Mouse (Mus musculus): ENCODE measurements around the gene Gucy2e. TPM values are rescaled to one million over a fixed set of nuclear protein-coding genes. Genes with fewer than 3 reads are reported as not detected.
A peak's percentile ranks its signal among the peaks of the same experiment; 100 is the strongest.

Gene Gucy2e
- polyA plus RNA-seq, 1 experiment from 2014 or later: not detected

DNA sequence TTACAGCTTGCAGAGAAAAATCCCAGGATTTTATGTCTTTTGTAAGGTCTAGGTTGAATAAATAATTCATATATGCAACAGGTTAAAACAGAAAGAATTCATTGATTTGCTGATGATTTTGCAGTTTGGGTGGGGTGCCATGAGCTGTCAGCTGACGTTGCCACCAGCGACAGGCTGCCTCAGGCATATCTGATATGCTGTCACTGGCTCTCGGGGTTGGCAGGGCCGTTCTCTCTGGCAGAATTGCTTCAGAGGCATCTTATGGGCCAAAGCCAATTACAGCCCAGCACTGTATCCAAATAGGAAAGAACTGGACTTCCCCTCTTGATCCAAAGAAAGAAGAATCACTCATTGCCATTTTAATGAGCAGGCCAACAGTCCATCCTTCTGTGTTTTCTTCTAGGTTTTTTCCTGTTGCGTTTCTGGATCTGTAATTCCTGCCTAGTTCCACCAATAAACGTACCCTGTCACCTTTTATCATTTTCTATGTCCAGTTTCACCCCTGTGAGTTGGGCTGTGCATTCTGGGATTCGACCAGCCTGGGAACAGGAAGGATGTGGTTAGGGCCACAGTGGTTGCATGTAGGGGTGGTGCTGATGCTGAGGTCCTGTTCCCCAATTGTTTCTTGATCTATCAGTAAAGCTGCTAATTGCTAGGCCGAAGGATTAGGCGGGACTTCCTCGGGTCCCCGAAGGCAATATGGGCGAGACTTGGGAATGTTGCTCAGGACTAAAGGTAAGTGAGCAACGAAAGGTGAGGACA, 34.2 kb downstream of the Gucy2e start:
- POLR2A ChIA-PET: no interaction called here
- in situ Hi-C loops (cut with MboI; ENCODE audit: low pct_unique_long_range_greater_than_20kb): no loop called here
- H3K27me3 ChIP-seq: peaks cover 48% of the 10 kb centered on the region
- TF ChIP-seq CTCF (IDR thresholded peaks at IDR 0.05): no peak
- DNase-seq (ENCODE audit: low read depth, low spot score): no peak
- no peak for ATAC-seq
- CTCF ChIA-PET: interaction anchor here (1.6 kb wide), 1 partner anchor 43 kb away, joined by 4 read pairs; no protein-coding TSS in a partner anchor

DNA sequence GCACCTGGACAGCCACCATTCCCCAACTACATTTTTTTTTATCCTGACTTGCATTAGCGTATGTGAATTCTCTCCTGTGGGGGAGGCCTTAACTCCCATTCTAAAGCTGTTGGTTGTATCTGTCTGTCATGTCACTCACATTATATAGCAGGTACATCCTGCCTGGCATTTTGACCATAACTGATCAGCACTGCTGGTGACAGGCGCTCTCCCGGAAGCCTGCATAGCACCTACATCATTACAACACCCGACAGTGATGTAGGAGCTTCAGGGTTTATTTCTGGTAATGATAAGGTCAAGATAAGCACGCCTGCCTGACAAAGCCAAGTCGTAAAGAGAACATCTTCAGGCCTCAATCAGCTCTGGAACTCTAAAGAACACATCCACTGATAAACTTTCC, 36.6 kb downstream of the Gucy2e start:
- ATAC-seq (no peak), DNase-seq (ENCODE audit: low read depth, low spot score) (no peak)
- ChIA-PET CTCF (no interaction called here), POLR2A (no interaction called here)
- peaks cover 59% of the 10 kb centered on the region for H3K27me3 ChIP-seq
- in situ Hi-C loops (cut with MboI; ENCODE audit: low pct_unique_long_range_greater_than_20kb): no loop called here
- TF ChIP-seq CTCF (IDR thresholded peaks at IDR 0.05): no peak

DNA sequence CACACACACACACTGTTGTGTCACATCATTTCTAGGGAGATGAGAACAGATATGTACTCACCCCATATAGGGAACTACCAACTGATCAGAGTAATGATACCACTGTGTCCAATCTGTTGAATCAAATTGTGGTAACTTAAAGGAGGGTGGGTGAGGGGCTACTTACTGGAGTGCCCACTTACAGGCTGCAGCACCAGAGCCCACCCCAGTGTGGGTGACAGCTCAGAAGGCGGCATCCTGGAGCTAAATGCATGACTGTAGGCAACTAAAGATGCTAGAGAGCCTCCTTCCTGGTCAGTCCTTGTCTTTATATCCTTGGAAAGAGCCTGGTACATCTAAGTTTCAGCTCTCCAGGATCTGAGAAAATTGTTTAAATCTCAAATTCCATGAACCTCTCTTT, 37.6 kb downstream of the Gucy2e start:
- ATAC-seq (no peak), DNase-seq (ENCODE audit: low read depth, low spot score) (no peak)
- in situ Hi-C loops (cut with MboI; ENCODE audit: low pct_unique_long_range_greater_than_20kb): loop anchor here (5.0 kb wide), 1 partner anchor 43 kb away; no protein-coding TSS in a partner anchor
- no peak for TF ChIP-seq CTCF (IDR thresholded peaks at IDR 0.05)
- H3K27me3 ChIP-seq: peaks cover 55% of the 10 kb centered on the region
- CTCF ChIA-PET: no interaction called here
- POLR2A ChIA-PET: no interaction called here

DNA sequence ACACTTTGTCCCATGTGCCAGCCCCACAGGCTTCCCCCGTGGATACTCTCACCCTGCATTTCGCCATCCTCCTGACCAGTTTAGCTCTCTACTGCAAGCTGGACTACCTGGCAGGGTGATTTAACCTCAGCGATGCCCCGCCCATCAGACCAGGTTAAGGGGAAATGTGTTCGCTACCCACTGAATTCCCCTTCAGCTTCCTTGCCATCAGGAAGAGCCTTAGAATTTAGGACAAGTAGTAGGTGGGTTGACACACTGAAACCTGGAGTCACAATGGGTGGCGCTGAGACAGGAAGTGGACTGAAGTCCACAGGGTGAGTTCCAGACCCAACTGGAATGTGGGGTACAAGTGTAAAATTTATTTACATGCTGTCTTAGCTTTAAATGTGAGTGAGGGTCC, 39.1 kb downstream of the Gucy2e start, which contains the start of gene Alox8:
Gene Alox8, minus strand, starts transcription at position 101 of the 400 bp plus-strand sequence.
- TF ChIP-seq CTCF (IDR thresholded peaks at IDR 0.05): no peak
- in situ Hi-C loops (cut with MboI; ENCODE audit: low pct_unique_long_range_greater_than_20kb): loop anchor here (5.0 kb wide), 1 partner anchor 45 kb away; no protein-coding TSS in a partner anchor
- peaks cover 45% of the 10 kb centered on the region for H3K27me3 ChIP-seq
- DNase-seq (ENCODE audit: low read depth, low spot score) (no peak), ATAC-seq (no peak)
- CTCF ChIA-PET: interaction anchor here (1.2 kb wide), 1 partner anchor 40 kb away, joined by 3 read pairs; no protein-coding TSS in a partner anchor
- POLR2A ChIA-PET: no interaction called here

DNA sequence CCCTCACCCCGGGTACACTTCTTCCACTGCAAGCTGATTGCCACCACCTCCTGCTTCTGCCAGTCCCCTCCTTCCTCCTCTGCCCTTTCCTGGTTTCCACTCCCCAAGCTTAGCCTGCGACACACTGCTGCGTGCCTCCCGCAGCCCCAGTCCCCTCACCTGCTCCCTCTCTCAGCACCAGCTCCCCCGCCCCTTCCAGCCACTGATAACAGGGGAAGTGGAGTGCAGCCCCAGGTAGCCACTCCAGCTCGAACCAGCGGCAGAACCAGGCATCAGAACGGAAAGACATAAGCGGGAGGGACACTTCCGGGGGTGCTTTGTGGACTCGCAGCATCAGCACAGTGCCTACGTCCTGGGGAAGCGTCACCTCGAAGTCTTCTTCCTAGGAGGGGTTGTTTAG, 39.6 kb downstream of the Gucy2e start:
- no peak for TF ChIP-seq CTCF (IDR thresholded peaks at IDR 0.05)
- ATAC-seq (no peak), DNase-seq (ENCODE audit: low read depth, low spot score) (no peak)
- in situ Hi-C loops (cut with MboI; ENCODE audit: low pct_unique_long_range_greater_than_20kb): loop anchor here (5.0 kb wide), 1 partner anchor 45 kb away; no protein-coding TSS in a partner anchor
- peaks cover 47% of the 10 kb centered on the region for H3K27me3 ChIP-seq
- POLR2A ChIA-PET: no interaction called here
- CTCF ChIA-PET: interaction anchor here (0.8 to 1.2 kb wide), 2 partner anchors 40 to 51 kb away, joined by 3 read pairs; no protein-coding TSS in a partner anchor

DNA sequence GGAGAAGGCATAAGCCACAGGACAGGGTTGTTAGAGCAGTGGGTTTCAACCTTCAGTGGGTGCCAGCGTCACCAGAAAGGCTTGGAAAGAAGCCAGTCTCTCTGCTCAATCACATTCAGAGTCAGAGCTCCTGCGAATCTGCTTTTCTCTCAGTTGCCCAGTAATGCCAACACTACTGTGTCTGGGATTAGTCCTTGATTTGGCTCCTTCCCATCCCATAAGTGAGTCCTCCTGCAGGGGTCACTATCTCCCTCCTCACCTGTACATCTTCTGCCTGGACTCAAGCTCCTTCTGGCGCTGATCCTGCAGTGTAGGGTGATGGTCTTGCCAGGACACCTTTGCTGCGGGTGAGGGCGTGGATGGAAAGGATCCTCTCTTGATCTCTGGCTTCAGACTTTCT, 40.1 kb downstream of the Gucy2e start:
- TF ChIP-seq CTCF (IDR thresholded peaks at IDR 0.05): peak; percentile 71
- in situ Hi-C loops (cut with MboI; ENCODE audit: low pct_unique_long_range_greater_than_20kb): loop anchor here (5.0 kb wide), 1 partner anchor 46 kb away; no protein-coding TSS in a partner anchor
- H3K27me3 ChIP-seq: peaks cover 50% of the 10 kb centered on the region
- DNase-seq (ENCODE audit: low read depth, low spot score) (no peak), ATAC-seq (no peak)
- ChIA-PET CTCF (interaction anchor here (0.8 to 1.2 kb wide), 2 partner anchors 39 to 51 kb away, joined by 3 read pairs; no protein-coding TSS in a partner anchor), POLR2A (no interaction called here)

DNA sequence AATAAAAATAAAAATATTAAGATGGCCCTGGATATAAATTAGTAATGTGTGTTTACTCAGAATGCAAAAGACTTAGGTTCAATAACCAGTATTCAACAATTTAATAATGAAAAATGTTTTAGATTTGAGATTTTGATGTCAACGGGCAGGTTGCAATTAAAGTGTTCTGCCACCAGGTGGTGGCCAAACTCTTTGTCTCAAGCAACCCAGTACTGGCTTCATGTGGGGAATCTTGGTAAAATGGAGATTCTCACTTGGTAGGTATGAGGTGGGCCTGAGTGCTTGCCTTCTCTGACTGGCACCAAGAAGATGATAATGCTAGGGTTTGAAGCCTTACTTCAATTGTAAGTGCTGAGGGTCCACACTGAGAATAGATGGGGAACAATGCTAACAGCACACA, 44.0 kb downstream of the Gucy2e start:
- in situ Hi-C loops (cut with MboI; ENCODE audit: low pct_unique_long_range_greater_than_20kb): no loop called here
- POLR2A ChIA-PET: no interaction called here
- ATAC-seq (no peak), DNase-seq (ENCODE audit: low read depth, low spot score) (no peak)
- CTCF ChIA-PET: interaction anchor here (1.6 kb wide), 1 partner anchor 42 kb away, joined by 3 read pairs; no protein-coding TSS in a partner anchor
- peak; percentile 71 for TF ChIP-seq CTCF (IDR thresholded peaks at IDR 0.05)
- H3K27me3 ChIP-seq: peaks cover 42% of the 10 kb centered on the region

DNA sequence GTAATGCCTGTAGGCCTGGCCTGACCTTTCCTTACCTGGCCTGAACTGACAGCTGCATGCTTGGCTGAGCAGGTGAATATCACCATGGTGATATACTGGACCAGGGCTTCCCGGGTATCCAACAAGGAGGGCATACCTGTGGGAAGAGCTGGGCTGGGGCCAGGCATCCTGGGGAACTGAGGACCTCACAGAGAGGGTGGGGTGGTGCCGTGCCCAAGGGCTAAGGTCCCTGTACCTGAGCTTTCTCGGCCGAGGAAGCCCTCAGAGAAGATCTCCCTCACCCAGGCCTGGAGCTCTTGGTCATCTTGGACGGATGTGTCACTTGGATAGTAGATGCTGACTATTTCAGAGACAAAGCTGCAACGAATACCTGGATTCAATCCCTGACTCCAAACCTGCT, 50.9 kb downstream of the Gucy2e start:
- ATAC-seq (no peak), DNase-seq (ENCODE audit: low read depth, low spot score) (no peak)
- ChIA-PET POLR2A (no interaction called here), CTCF (no interaction called here)
- TF ChIP-seq CTCF (IDR thresholded peaks at IDR 0.05): no peak
- no peaks in the 10 kb centered on the region for H3K27me3 ChIP-seq
- in situ Hi-C loops (cut with MboI; ENCODE audit: low pct_unique_long_range_greater_than_20kb): no loop called here

DNA sequence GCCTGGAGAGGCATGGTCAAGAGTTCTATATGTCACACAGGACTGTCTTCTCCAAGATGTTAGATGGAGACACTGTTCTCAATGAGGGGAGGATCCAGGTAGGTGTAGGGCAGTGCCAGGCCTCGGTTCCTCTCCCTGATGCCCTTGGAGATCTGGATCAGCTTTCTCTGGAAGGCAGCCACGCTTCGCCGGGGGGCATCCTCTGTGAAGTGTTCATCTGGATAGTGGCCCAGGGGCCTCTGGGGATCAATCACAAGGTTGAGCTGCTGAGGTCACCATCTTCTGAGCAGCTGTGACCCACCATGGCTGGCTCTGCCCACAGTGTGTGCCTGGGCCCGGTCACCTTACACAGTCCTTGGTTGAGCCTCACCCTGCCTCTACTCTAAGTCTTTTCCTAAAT, 51.8 kb downstream of the Gucy2e start:
- TF ChIP-seq CTCF (IDR thresholded peaks at IDR 0.05): no peak
- no peak for ATAC-seq
- ChIA-PET CTCF (interaction anchor here (1.0 kb wide), 1 partner anchor 35 kb away, joined by 3 read pairs; no protein-coding TSS in a partner anchor), POLR2A (no interaction called here)
- in situ Hi-C loops (cut with MboI; ENCODE audit: low pct_unique_long_range_greater_than_20kb): no loop called here
- H3K27me3 ChIP-seq: no peaks in the 10 kb centered on the region
- DNase-seq (ENCODE audit: low read depth, low spot score): no peak

DNA sequence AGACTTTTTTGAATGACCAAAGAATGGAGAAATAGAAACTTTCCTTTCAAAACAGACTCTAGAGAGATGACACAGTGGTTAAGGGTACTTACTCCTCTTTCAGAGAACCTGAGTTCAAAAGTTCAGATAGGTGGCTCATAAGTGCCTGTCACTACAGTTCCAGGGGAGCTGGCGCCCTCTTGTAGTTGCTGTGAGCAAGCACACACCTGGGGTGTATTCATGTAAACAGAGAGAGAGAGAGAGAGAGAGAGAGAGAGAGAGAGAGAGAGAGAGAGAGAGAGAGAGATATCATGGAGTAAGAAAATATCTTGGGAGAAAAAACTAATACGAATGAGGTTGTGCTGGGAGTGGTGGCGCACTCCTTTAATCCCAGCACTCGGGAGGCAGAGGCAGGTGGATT, 56.7 kb downstream of the Gucy2e start:
- no peak for DNase-seq (ENCODE audit: low read depth, low spot score)
- TF ChIP-seq CTCF (IDR thresholded peaks at IDR 0.05): no peak
- in situ Hi-C loops (cut with MboI; ENCODE audit: low pct_unique_long_range_greater_than_20kb): no loop called here
- H3K27me3 ChIP-seq: no peaks in the 10 kb centered on the region
- no peak for ATAC-seq
- POLR2A ChIA-PET: no interaction called here
- CTCF ChIA-PET: no interaction called here

DNA sequence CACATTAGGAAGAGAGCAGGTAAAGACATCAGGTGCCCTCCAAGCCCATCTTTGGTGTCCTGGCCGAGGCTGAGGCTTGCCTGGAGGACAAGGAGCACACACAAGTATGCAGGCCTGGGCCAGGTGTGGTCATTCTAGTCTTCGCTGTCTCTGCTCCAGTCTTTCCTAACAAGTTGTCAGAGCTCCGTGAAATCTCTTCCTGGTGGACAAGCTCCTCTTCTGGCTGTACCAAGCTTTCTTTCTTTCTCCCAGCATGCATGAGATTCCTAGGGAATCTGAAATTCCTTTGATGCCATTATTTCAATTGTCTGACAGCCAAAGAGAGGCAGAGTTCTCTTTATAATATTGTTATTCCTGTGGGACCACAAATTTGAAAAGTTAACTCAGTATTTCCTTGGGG, 57.3 kb downstream of the Gucy2e start:
- no peak for TF ChIP-seq CTCF (IDR thresholded peaks at IDR 0.05)
- ChIA-PET CTCF (no interaction called here), POLR2A (no interaction called here)
- in situ Hi-C loops (cut with MboI; ENCODE audit: low pct_unique_long_range_greater_than_20kb): no loop called here
- no peak for DNase-seq (ENCODE audit: low read depth, low spot score)
- ATAC-seq: no peak
- H3K27me3 ChIP-seq: no peaks in the 10 kb centered on the region
